Mouse (Mus musculus): ENCODE measurements around the gene Cntn5. TPM values are rescaled to one million over a fixed set of nuclear protein-coding genes. Genes with fewer than 3 reads are reported as not detected.

Gene Cntn5
- 0.04 TPM in 1 of 2 replicates, not detected in the other for polyA plus RNA-seq (2012; rRNA removed; ENCODE audit: low replicate concordance)

DNA sequence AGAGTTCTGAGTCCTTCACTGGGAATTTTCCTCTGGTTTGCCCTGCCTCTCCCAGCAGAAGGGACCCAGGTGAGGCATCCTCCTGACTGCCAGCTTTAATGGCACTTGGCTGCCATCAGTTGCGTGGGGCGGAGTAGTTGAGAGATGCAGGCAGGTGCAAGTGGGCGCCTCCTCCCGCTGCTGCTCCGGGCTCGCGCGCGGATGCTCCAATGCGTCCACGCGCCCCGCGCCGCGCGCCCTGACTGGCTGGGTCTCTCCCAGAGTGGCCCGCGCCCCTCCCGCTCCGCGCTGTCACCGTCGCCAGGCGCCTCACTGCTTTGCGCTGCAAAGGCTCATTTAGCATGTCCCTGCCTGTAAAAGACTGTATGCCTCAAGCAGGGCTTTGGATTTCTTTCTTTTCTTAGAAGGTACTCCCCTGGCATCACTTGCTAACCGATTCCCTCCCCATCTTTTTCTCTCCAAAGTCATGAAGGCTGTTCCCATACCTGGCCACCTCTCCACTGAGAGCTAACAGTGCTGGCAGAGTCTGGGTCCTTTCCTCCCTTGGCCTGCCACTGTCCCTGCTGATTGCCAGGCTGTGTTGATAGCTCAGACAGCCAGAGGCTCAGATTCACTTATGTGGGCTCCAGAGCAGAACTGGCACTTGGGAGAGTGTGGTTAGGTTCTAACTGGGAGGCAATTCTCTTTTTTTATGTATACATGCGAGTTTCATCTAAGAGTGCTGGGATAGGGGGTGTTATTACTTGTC is at the start of gene Cntn5:
Gene Cntn5 (minus strand): TSS at position 160 of the 748 bp plus-strand sequence.

Measured in subcutaneous adipose tissue, adult 2 months (tissue).